Mouse (Mus musculus): ENCODE measurements around the gene Ift20. TPM values are rescaled to one million over a fixed set of nuclear protein-coding genes. Genes with fewer than 3 reads are reported as not detected.
A peak's percentile ranks its signal among the peaks of the same experiment; 100 is the strongest.
"Not testable (repeated sequence)": the region's sequence is repeated elsewhere in the genome, so short reads cannot be mapped to it uniquely, and the experiment has no call there.

Ift20 gene
- polyA plus RNA-seq, 1 experiment from 2014 or later, result 124 TPM

GRCm38 (mm10) chr11:78524838-78525237, 11.3 kb upstream of the Ift20 start:
- H3K27ac ChIP-seq, result no peak overlapping the region

GRCm38 (mm10) chr11:78528714-78529113, 7.4 kb upstream of the Ift20 start:
- H3K27me3 ChIP-seq, result no peaks in the 10 kb centered on the region
- H3K9ac ChIP-seq (replicated peaks), result no peak overlapping the region
- 80% methylated on average over 9 of the region's 9 CpGs for WGBS
- H3K9me3 ChIP-seq, result no peaks in the 10 kb centered on the region
- no peak for ATAC-seq
- no peaks in the 10 kb centered on the region for H3K4me1 ChIP-seq (replicated peaks)
- no peak overlapping the region for H3K4me2 ChIP-seq (replicated peaks)
- H3K36me3 ChIP-seq, result peaks cover 65% of the 10 kb centered on the region
- H3K27ac ChIP-seq, result no peak overlapping the region
- no peak overlapping the region for H3K4me3 ChIP-seq (replicated peaks)

More at GRCm38 (mm10) chr11:78524838-78525237, 11.3 kb upstream of the Ift20 start:
- no peak for ATAC-seq
- Histone ChIP-seq H3K4me1 (replicated peaks) (no peaks in the 10 kb centered on the region), H3K4me2 (replicated peaks) (no peak overlapping the region), H3K4me3 (replicated peaks) (no peak overlapping the region), H3K9ac (replicated peaks) (no peak overlapping the region), H3K9me3 (no peaks in the 10 kb centered on the region), H3K36me3 (peaks cover 99% of the 10 kb centered on the region), H3K27me3 (no peaks in the 10 kb centered on the region)
- 87% methylated on average over 2 of the region's 2 CpGs for WGBS

- Histone ChIP-seq H3K9ac (replicated peaks) (no peak overlapping the region), H3K4me2 (replicated peaks) (no peak overlapping the region), H3K4me3 (replicated peaks) (no peak overlapping the region), H3K9me3 (no peaks in the 10 kb centered on the region), H3K4me1 (replicated peaks) (peaks cover 9% of the 10 kb centered on the region), H3K36me3 (peaks cover 52% of the 10 kb centered on the region), H3K27ac (no peak overlapping the region), H3K27me3 (no peaks in the 10 kb centered on the region)
- ATAC-seq, result no peak
- WGBS, result 94% methylated on average over 12 of the region's 12 CpGs
Measured at GRCm38 (mm10) chr11:78530001-78530400, 6.2 kb upstream of the Ift20 start.

- Histone ChIP-seq H3K27me3 (no peaks in the 10 kb centered on the region), H3K4me3 (replicated peaks) (no peak overlapping the region), H3K27ac (no peak overlapping the region), H3K9me3 (no peaks in the 10 kb centered on the region), H3K4me2 (replicated peaks) (no peak overlapping the region), H3K36me3 (peaks cover 41% of the 10 kb centered on the region), H3K4me1 (replicated peaks) (peaks cover 15% of the 10 kb centered on the region), H3K9ac (replicated peaks) (no peak overlapping the region)
- 87% methylated on average over 6 of the region's 6 CpGs for WGBS
- no peak for ATAC-seq
Measured at GRCm38 (mm10) chr11:78531046-78531445, 5.1 kb upstream of the Ift20 start.

GRCm38 (mm10) chr11:78531515-78531914, 4.6 kb upstream of the Ift20 start:
- not testable (repeated sequence) for H3K4me2 ChIP-seq (replicated peaks); ATAC-seq; H3K27ac ChIP-seq; H3K9me3 ChIP-seq; H3K4me3 ChIP-seq (replicated peaks); H3K27me3 ChIP-seq; H3K9ac ChIP-seq (replicated peaks)
- peaks cover 37% of the 10 kb centered on the region for H3K36me3 ChIP-seq
- 91% methylated on average over 10 of the region's 10 CpGs for WGBS
- H3K4me1 ChIP-seq (replicated peaks), result peaks cover 15% of the 10 kb centered on the region

GRCm38 (mm10) chr11:78534516-78534915, 1.6 kb upstream of the Ift20 start:
- Histone ChIP-seq H3K27me3 (no peaks in the 10 kb centered on the region), H3K4me1 (replicated peaks) (peaks cover 32% of the 10 kb centered on the region), H3K4me2 (replicated peaks) (peak overlapping the region; percentile 88), H3K27ac (no peak overlapping the region), H3K36me3 (peaks cover 20% of the 10 kb centered on the region), H3K4me3 (replicated peaks) (peak overlapping the region; percentile 79), H3K9me3 (no peaks in the 10 kb centered on the region), H3K9ac (replicated peaks) (no peak overlapping the region)
- whole genome bisulfite sequencing, result 91% methylated on average over 4 of the region's 4 CpGs
- no peak for ATAC-seq

- H3K9me3 ChIP-seq, result no peaks in the 10 kb centered on the region
- ATAC-seq, result no peak; the same call in 1 of the 2 replicates
- H3K4me3 ChIP-seq (replicated peaks), result peak overlapping the region; percentile 79
- H3K9ac ChIP-seq (replicated peaks), result peak overlapping the region; percentile 85
- WGBS, result under 1% methylated on average over 23 of the region's 23 CpGs
- no peaks in the 10 kb centered on the region for H3K27me3 ChIP-seq
- H3K27ac ChIP-seq, result peak overlapping the region; percentile 92
- peaks cover 22% of the 10 kb centered on the region for H3K36me3 ChIP-seq
- H3K4me2 ChIP-seq (replicated peaks), result peak overlapping the region; percentile 88
- H3K4me1 ChIP-seq (replicated peaks), result peaks cover 32% of the 10 kb centered on the region
Measured at GRCm38 (mm10) chr11:78535376-78536079, 633 bp upstream of the Ift20 start.

- peak overlapping the region; percentile 86 for H3K27ac ChIP-seq
- no peaks in the 10 kb centered on the region for H3K27me3 ChIP-seq
- H3K36me3 ChIP-seq, result peaks cover 32% of the 10 kb centered on the region
- WGBS, result 5% methylated on average over 14 of the region's 14 CpGs
- peak overlapping the region; percentile 89 for H3K4me2 ChIP-seq (replicated peaks)
- peaks cover 32% of the 10 kb centered on the region for H3K4me1 ChIP-seq (replicated peaks)
- H3K9ac ChIP-seq (replicated peaks), result peak overlapping the region; percentile 90
- peak overlapping the region; percentile 79 for H3K4me3 ChIP-seq (replicated peaks)
- H3K9me3 ChIP-seq, result no peaks in the 10 kb centered on the region
- no peak for ATAC-seq
Measured at GRCm38 (mm10) chr11:78536690-78537084, 526 bp downstream of the Ift20 start.

GRCm38 (mm10) chr11:78540358-78540757, 4.2 kb downstream of the Ift20 start:
- Histone ChIP-seq H3K36me3 (peaks cover 45% of the 10 kb centered on the region), H3K27me3 (no peaks in the 10 kb centered on the region), H3K9me3 (no peaks in the 10 kb centered on the region), H3K9ac (replicated peaks) (no peak overlapping the region), H3K4me3 (replicated peaks) (no peak overlapping the region), H3K4me2 (replicated peaks) (no peak overlapping the region), H3K27ac (no peak overlapping the region), H3K4me1 (replicated peaks) (peaks cover 19% of the 10 kb centered on the region)
- 83% methylated on average over 3 of the region's 3 CpGs for WGBS
- ATAC-seq, result no peak

- Histone ChIP-seq H3K4me2 (replicated peaks) (no peak overlapping the region), H3K9me3 (no peaks in the 10 kb centered on the region), H3K27ac (no peak overlapping the region), H3K27me3 (no peaks in the 10 kb centered on the region), H3K4me3 (replicated peaks) (no peak overlapping the region), H3K9ac (replicated peaks) (no peak overlapping the region), H3K36me3 (peaks cover 36% of the 10 kb centered on the region), H3K4me1 (replicated peaks) (peaks cover 11% of the 10 kb centered on the region)
- ATAC-seq, result no peak
- WGBS, result 97% methylated on average over 7 of the region's 7 CpGs
Measured at GRCm38 (mm10) chr11:78544449-78545111, 8.4 kb downstream of the Ift20 start.

GRCm38 (mm10) chr11:78545181-78545580, 9.0 kb downstream of the Ift20 start:
- ATAC-seq, result no peak
- no peak overlapping the region for H3K4me2 ChIP-seq (replicated peaks)
- H3K36me3 ChIP-seq, result peaks cover 30% of the 10 kb centered on the region
- H3K4me1 ChIP-seq (replicated peaks), result peaks cover 17% of the 10 kb centered on the region
- WGBS, result 80% methylated on average over 8 of the region's 8 CpGs
- H3K4me3 ChIP-seq (replicated peaks), result no peak overlapping the region
- no peak overlapping the region for H3K9ac ChIP-seq (replicated peaks)
- no peaks in the 10 kb centered on the region for H3K27me3 ChIP-seq
- no peaks in the 10 kb centered on the region for H3K9me3 ChIP-seq
- no peak overlapping the region for H3K27ac ChIP-seq

- no peak overlapping the region for H3K4me3 ChIP-seq (replicated peaks)
- H3K9ac ChIP-seq (replicated peaks), result no peak overlapping the region
- no peak overlapping the region for H3K4me2 ChIP-seq (replicated peaks)
- H3K27ac ChIP-seq, result no peak overlapping the region
- peaks cover 11% of the 10 kb centered on the region for H3K36me3 ChIP-seq
- peaks cover 20% of the 10 kb centered on the region for H3K4me1 ChIP-seq (replicated peaks)
- no peaks in the 10 kb centered on the region for H3K27me3 ChIP-seq
- no peak for ATAC-seq
- 93% methylated on average over 2 of the region's 2 CpGs for WGBS
- H3K9me3 ChIP-seq, result no peaks in the 10 kb centered on the region
Measured at GRCm38 (mm10) chr11:78547718-78548460, 11.7 kb downstream of the Ift20 start.
